Mouse (Mus musculus) adrenal gland, postnatal 10 days (tissue): ENCODE results near the gene Heatr3. TPM values are rescaled to one million over a fixed set of nuclear protein-coding genes. Genes with fewer than 3 reads are reported as not detected.
A peak's percentile ranks its signal among the peaks of the same experiment; 100 is the strongest.
"Not testable (repeated sequence)": the region's sequence is repeated elsewhere in the genome, so short reads cannot be mapped to it uniquely, and the experiment has no call there.

Experiments
- DNase-seq: peaks from one replicate; pipeline ENCODE4 v3.0.0; 2021; ENCODE audit warnings: mixed read lengths
- microRNA-seq: library from miRNA; unstranded; fragments of <30 nt; microRNA quantifications from one replicate; pipeline ENCODE4 v1.2.0, GENCODE M21; 2021
- total RNA-seq, 2 experiments: library from RNA; stranded (reverse); gene quantifications; 2 replicates each; pipeline ENCODE4 v1.2.3; 2021

Heatr3 gene
- total RNA-seq, 2 experiments from 2014 or later = 27.4 to 27.6 TPM

DNA sequence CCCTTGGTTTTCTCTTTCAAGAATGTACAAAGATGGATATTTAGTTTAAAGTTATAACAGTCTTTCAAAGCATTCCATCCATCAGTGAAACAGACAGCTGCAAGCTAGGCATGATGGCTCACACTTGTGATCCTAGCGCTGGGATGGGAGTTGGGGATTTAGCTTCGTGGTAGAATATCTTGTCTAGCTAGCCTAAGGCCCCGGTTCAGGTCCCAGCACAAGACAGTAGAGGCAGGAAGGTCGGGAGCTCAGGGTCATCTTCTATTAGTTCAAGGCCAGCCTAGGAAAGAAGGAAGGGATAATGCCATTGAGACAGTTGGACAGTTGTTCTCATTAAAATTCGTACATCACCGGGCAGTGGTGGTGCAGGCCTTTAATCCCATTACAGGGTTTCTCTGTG lies 48.1 kb downstream of the Heatr3 start:
- DNase-seq = no peak

GRCm38 (mm10) chr8:88197328-88197727 lies 59.7 kb downstream of the Heatr3 start:
- no peak for DNase-seq

- DNase-seq = peak; percentile 27
Observed at GRCm38 (mm10) chr8:88198551-88198944, 60.9 kb downstream of the Heatr3 start.

- peak; percentile 96 for DNase-seq
Observed at GRCm38 (mm10) chr8:88198945-88199571, 61.4 kb downstream of the Heatr3 start, which contains the start of gene Tent4b. TSS of gene Tent4b (plus strand) at chr8:88199213.

DNA sequence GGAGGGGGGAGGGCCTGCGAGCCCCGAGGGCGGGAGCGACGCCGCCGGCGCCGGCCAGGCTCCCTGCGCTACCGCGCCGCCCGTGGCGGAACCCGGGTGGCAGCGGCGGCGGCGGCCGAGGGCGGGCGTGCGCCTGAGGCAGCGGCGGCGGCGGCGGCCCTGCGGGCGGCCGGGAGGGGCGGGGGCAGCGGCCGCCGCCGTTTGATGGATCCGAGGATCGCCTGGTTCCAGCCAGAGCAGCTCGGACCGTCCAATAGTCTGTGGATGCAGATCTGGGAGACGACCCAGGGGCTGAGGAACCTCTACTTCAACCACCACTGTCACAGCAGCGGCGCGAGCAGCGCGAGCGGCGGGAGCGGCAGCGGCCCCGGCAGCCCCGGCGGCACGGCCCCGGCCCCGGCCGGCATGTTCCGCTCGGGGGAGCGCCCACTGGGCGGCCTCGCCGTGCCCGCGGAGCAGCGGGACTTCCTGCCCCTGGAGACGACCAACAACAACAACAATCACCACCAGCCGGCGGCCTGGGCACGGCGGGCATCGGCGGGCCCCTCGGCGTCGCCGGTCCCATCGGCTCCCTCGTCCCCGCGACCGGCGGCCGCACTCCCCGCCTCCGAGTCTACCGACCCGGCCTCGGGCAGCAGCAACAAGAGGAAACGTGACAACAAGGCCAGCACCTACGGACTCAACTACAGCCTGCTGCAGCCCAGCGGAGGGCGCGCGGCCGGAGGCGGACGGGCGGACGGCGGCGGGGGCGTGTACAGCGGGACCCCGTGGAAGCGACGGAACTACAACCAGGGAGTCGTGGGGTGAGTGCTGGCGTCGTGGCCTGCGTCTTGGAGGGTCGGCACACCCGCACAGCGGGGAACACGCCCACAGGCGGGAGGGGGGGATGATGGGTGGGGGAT lies 62.3 kb downstream of the Heatr3 start:
- DNase-seq = peak; percentile 52

DNA sequence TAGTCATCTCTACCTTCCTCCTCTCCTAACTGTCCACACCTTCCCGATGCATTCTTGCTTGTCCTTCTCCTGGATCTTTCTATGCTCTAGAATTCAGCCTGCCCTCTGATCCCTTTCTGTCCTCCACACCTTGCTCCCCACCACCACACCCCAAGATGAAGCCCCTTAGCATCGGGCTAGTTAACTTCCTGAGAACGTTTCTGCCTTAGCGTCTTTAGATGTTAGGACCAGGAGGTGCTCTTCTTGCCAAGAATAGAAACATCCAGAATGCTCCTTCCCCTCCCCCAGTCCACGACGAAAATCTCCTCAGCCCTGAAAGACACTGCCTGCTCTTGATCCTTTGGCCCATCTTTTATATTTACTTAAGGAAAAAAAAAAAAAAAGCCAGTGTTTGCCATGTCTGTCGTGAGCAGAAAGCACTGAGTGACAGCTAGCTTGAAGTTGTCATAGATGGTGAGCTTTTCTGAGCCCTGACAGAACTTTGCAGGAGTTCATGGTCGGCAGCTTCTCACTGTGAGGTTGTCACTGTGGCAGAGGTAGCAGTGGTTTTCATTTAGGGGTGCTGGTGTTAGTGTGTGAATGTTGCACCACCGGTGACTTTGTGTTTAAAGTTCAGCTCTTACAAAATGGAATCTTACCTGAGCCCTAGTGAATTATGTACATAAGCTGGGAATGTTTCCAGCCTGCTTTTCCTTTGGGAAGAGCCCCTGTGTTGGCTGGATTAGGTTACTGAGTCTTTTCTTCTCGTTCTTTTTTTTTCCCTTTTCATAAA lies 63.3 kb downstream of the Heatr3 start:
- no peak for DNase-seq

DNA sequence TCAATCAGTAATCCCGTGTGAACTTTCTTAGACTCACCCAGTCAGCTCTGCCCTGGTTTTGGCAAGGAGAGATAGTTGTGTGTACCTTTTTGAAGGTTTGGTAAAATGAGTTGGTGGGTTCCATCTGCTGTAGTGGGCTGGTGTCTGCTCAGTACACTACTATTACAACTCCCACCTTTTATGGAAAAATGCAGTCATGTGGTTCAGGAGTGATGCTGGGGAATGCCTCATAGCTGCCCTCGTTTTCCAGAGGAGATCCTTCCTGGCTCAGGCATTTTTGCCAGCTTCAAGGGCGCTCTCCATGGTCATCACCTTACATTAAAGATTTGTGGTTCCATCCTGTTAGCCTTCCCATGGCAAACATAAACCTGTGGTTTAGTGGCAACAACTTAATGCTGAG lies 64.0 kb downstream of the Heatr3 start:
- no peak for DNase-seq

- DNase-seq = no peak
Observed at GRCm38 (mm10) chr8:88206016-88206415, 68.4 kb downstream of the Heatr3 start.

DNA sequence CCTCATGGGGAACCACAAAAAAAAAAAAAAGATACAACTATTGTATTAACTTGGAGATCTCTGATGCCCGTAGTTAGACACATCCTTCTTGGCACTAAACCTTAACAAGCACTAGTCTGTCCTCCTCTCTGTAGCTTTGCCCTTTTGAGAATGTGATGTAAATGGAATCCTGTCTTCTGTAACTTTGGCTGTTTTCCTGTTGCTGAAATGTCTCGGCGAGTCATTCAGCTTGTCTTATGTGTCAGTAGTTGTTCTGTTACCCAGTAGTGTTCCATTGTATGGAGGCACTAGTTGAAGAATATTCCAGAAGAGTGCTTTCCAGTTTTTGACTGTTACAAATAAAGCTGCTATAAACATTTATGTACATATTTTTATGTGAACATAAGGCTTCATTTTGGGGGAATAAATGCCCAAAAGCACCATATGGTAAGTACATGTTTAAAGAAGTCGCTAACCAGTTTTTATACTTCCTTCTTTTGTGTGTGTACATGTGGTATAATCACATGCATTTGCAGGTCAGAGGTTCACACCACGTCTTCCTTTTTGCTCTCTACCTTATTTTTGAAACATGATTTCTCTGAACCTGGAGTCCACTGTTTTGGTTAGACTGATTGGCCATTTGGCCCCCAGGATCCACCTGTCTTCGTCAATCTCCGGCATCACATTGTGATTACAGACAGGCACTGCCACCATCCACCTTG lies 69.6 kb downstream of the Heatr3 start:
- DNase-seq = no peak

GRCm38 (mm10) chr8:88209930-88210827 lies 72.5 kb downstream of the Heatr3 start:
- DNase-seq = not testable (repeated sequence)

DNA sequence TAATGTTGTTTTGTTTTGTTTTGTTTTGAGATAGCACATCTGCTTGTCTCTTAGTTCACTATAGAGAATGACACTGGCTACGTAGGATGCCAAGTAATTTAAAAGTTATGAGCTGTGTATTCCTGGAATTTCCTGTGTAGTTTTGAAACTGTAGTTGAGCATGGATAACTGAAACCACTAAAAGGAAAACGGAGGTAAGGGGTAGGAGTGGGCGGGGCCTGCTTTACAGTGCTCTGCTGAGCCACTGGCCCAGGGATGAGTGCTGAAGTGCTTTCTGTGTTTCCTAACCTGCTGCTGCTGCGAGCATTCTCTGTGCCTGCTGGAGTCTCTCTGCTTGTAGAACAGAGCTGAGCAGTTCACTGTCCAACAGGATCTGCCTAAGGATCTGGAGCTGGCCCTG lies 83.7 kb downstream of the Heatr3 start:
- DNase-seq = no peak

Small RNA genes within 50 kb of the gene (microRNA-seq; reads per million reads assigned to microRNA genes)
- gene Mir7071 = 1.8 reads per million

Other genes starting within 250 kb of the Heatr3 start
- gene Zfp423, start 178.3 kb upstream of the Heatr3 start, total RNA-seq = 10 to 100 TPM; 19.6 to 35.2 TPM
- gene Cnep1r1, start 19.1 kb upstream of the Heatr3 start, total RNA-seq = 10 to 100 TPM; 32.2 to 33.9 TPM
- 10 to 100 TPM; 25.4 to 30.2 TPM for gene Tent4b, start 61.4 kb downstream of the Heatr3 start, total RNA-seq
- 10 to 100 TPM in 1 of 2 experiments, 1 to 10 TPM in 1; 8.1 to 10.1 TPM for gene Adcy7, start 134.5 kb downstream of the Heatr3 start, total RNA-seq
- gene Brd7, start 224.3 kb downstream of the Heatr3 start, total RNA-seq = 10 to 100 TPM; 80.2 to 82.4 TPM